Mouse (Mus musculus) limb, embryonic 15.5 days (tissue): ENCODE data around the gene Cyb5b. TPM values are rescaled to one million over a fixed set of nuclear protein-coding genes. Genes with fewer than 3 reads are reported as not detected.

Experiments
- ATAC-seq: fragments of 200-750 bp; cut with Nextera tagmentation; 2 replicates; pipeline ENCODE4 v1.8.0; 2017; ENCODE audit warnings: low read depth, moderate TSS enrichment; ENCODE audit not compliant: insufficient number of reproducible peaks, low FRiP score, low TSS enrichment
- H3K27ac ChIP-seq: fragments of 300-500 bp; sonication (generic); 2 replicates; pipeline ENCODE4 v1.5.1; 2015; ENCODE audit warnings: moderate library complexity, mild to moderate bottlenecking, inconsistent platforms
- H3K27me3 ChIP-seq: fragments of 300-500 bp; sonication (generic); 2 replicates; pipeline ENCODE4 v1.6.1; 2015; ENCODE audit warnings: inconsistent platforms
- H3K36me3 ChIP-seq: fragments of 300-500 bp; sonication (generic); 2 replicates; pipeline ENCODE4 v1.6.1; 2015; ENCODE audit warnings: inconsistent platforms
- H3K4me1 ChIP-seq: fragments of 300-500 bp; sonication (generic); 2 replicates; pipeline ENCODE4 v1.6.1; 2015; ENCODE audit warnings: inconsistent platforms
- H3K4me2 ChIP-seq: fragments of 300-500 bp; sonication (generic); 2 replicates; pipeline ENCODE4 v1.6.1; 2015; ENCODE audit warnings: mild to moderate bottlenecking, inconsistent platforms
- H3K4me3 ChIP-seq: fragments of 300-500 bp; sonication (generic); 2 replicates; pipeline ENCODE4 v1.5.1; 2015; ENCODE audit warnings: mild to moderate bottlenecking, inconsistent platforms
- H3K9ac ChIP-seq: fragments of 300-500 bp; sonication (generic); 2 replicates; pipeline ENCODE4 v1.6.1; 2015; ENCODE audit warnings: inconsistent platforms
- H3K9me3 ChIP-seq: fragments of 300-500 bp; sonication (generic); 2 replicates; pipeline ENCODE4 v1.6.1; 2016; ENCODE audit warnings: inconsistent platforms
- WGBS: fragments of 180-500 bp; shearing (Covaris S2); methylation state at CpG from one replicate; pipeline ENCODE4 v1.1.7; 2015; 5-methylcytosine and 5-hydroxymethylcytosine counted together
- polyA plus RNA-seq: library from polyadenylated mRNA; unstranded; fragments of >200 nt; fragmentation: Nextera tagmentation; extraction: Ambion mirVana; gene quantifications from 2 replicates; pipeline ENCODE4 v1.2.1, GENCODE M21; 2015

Gene Cyb5b
- polyA plus RNA-seq, 1 experiment from 2014 or later, result 76.8 TPM

DNA sequence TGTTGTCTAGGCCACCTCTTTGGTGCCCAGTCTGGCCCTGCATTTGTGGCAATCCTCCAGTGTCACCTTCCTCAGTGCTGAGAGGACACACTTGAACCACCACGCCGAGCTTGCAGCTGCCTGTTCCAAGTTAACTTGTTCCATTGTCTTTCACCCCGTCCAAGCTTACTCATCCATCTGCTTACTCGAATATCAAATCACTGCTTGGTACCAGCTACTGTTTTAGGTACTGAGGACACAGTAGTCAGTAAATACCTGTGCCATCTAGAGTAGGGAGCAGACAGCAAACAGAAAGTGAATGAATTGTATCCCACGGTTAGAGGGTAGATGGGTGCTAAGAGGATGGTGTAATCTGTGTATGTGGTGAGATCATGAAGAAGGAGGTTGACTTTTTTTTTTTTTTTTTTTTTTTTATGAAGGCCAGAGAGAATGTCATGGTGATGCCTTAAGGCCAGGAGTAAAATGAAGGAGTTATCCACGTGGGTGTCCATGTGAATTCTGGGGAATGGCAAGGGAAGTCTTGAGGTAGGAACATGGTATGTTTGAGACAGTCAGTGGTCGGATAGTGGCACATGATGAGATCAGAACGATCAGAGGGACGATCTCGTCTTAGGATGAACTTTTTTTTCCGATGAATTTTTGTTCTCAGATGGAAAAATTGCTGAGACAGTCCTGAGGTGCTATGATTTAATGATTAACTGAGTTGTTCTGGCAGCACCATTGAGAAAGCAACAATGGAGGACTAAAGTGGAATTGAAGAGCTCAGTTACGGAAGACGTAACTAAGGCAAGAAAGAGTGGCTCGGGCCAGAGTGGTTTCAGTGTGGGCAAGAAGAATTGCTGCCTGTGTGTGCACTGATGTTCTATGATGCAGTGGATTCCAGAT is 3.1 kb downstream of the Cyb5b start:
- H3K27ac ChIP-seq, result 0 out of 2 replicates have a peak overlapping the region, but pooled peaks have one; percentile 4
- no peak overlapping the region for H3K4me3 ChIP-seq
- H3K36me3 ChIP-seq, result peaks cover 30% of the 10 kb centered on the region
- ATAC-seq, result no peak
- peaks cover 10% of the 10 kb centered on the region for H3K4me1 ChIP-seq
- H3K27me3 ChIP-seq, result no peaks in the 10 kb centered on the region
- no peaks in the 10 kb centered on the region for H3K9me3 ChIP-seq
- WGBS, result 94% methylated on average over 14 of the region's 14 CpGs
- no peak overlapping the region for H3K9ac ChIP-seq
- no peak overlapping the region for H3K4me2 ChIP-seq

DNA sequence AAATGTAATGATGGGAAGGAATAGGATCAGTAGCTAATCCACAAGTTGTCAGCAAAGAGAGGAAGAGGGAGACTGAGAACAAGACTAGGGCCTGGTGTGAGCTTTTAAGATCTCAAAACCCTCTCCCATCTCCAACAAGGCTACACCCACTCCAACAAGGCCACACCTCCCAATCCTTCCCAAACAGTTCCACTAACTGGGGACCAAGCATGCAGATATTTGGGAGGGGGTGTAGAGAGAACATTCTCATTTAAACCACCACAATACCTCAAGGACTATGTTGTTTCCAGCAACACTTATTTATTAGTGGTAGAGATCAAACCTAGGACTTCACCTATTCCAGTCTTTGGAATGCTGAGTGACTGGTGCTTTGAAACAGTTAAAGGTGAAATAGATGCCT is 6.4 kb downstream of the Cyb5b start:
- Histone ChIP-seq H3K27me3 (no peaks in the 10 kb centered on the region), H3K36me3 (peaks cover 34% of the 10 kb centered on the region), H3K27ac (no peak overlapping the region), H3K4me1 (no peaks in the 10 kb centered on the region), H3K9me3 (no peaks in the 10 kb centered on the region), H3K4me2 (no peak overlapping the region), H3K9ac (no peak overlapping the region), H3K4me3 (no peak overlapping the region)
- no peak for ATAC-seq

DNA sequence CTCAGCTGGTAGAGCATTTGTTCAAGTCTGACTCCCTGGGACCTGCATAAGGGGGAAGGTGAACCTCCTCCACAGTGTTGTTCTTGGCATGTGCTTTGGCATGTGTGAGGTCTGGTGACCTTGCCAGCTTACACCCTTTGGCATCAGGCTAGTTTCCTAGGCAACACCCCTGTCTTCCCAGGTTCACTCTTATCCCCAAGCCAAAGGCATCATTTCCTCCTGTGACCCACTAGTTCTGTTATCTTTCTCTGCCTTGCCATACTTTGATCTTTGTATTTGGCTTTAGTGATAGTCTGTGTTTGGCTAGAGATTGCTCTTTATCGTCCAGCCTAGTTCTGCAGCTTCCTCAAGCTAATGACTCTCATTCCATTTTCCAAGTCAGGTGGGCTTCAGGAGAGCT is 7.4 kb downstream of the Cyb5b start:
- WGBS, result 58% methylated on average over 1 of the region's 1 CpGs
- H3K4me1 ChIP-seq, result no peaks in the 10 kb centered on the region
- H3K4me2 ChIP-seq, result no peak overlapping the region
- H3K4me3 ChIP-seq, result no peak overlapping the region
- H3K27ac ChIP-seq, result no peak overlapping the region
- no peak for ATAC-seq
- no peaks in the 10 kb centered on the region for H3K9me3 ChIP-seq
- H3K27me3 ChIP-seq, result no peaks in the 10 kb centered on the region
- peaks cover 40% of the 10 kb centered on the region for H3K36me3 ChIP-seq
- no peak overlapping the region for H3K9ac ChIP-seq

DNA sequence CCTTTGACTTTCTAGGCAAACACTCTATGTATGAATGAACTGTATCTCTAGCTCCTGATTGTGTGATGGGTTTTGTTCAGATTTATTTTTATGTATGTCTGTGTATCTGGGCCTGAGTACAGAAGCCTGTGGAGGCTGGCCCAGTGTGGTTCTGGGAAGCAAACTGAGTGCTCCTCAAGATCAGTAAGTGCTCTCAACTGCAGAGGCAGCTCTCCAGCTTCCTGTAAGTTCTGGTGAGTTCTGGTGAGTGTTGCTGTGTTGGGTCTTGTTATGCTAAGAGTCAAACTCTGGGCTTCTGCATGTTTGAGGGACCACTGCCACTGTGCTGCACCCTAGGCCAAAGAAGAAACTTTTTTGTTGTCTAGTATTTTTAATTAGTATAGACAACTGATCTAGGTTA is 8.4 kb downstream of the Cyb5b start:
- Histone ChIP-seq H3K4me3 (no peak overlapping the region), H3K27me3 (no peaks in the 10 kb centered on the region), H3K27ac (no peak overlapping the region), H3K4me1 (no peaks in the 10 kb centered on the region), H3K9me3 (no peaks in the 10 kb centered on the region), H3K4me2 (no peak overlapping the region), H3K9ac (no peak overlapping the region), H3K36me3 (peaks cover 39% of the 10 kb centered on the region)
- no peak for ATAC-seq

DNA sequence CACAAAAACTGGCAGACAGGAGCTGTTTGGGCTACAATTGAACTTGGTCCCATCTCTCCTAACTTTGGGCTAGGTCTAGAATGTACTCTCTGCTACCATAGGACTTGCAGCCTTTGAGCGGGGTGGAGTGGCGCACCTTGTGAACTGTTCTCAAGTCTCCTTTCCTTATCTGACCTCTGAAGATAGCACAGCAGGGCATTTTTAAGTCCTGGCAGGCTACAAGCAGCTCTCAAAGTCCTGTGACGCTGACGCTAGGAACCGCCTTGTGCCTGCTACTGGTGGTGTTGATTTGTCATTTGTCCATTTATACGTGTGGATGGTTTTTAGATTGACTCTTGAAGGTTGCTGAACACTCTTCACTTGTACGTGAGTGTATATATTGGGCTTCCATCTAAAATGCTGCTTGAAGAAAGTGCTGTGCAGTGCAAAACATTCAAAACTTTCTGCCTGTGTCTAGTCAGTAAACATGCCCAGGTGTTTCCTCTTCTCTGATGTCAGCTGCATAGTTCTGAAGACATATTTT is 13.9 kb downstream of the Cyb5b start:
- no peak for ATAC-seq
- Histone ChIP-seq H3K4me3 (no peak overlapping the region), H3K27ac (no peak overlapping the region), H3K27me3 (no peaks in the 10 kb centered on the region), H3K4me2 (no peak overlapping the region), H3K36me3 (peaks cover 35% of the 10 kb centered on the region), H3K9ac (no peak overlapping the region), H3K9me3 (no peaks in the 10 kb centered on the region), H3K4me1 (no peaks in the 10 kb centered on the region)
- WGBS, result 85% methylated on average over 7 of the region's 7 CpGs

DNA sequence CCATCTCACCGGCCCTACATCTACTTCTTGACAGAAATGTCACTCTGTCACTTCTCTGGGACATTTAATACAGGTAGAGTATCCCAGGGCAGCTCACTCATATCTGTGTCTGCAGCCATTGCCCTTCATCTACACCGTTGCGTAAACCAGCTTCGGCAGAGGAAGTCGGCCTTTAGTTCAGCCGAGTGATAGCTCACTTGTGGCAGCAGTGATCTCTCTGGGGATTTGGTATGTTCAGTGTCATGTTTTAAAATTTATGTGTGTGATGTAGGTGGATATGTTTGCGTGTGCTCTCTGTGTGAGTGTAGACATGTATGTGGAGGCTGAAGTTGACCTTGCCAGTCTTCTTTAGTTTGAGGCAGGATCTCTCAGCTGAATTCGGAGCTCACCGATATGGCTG is 15.3 kb downstream of the Cyb5b start:
- H3K4me3 ChIP-seq, result no peak overlapping the region
- H3K4me2 ChIP-seq, result no peak overlapping the region
- no peak for ATAC-seq
- no peaks in the 10 kb centered on the region for H3K9me3 ChIP-seq
- WGBS, result 90% methylated on average over 9 of the region's 9 CpGs
- no peaks in the 10 kb centered on the region for H3K4me1 ChIP-seq
- no peak overlapping the region for H3K9ac ChIP-seq
- no peak overlapping the region for H3K27ac ChIP-seq
- peaks cover 44% of the 10 kb centered on the region for H3K36me3 ChIP-seq
- no peaks in the 10 kb centered on the region for H3K27me3 ChIP-seq

DNA sequence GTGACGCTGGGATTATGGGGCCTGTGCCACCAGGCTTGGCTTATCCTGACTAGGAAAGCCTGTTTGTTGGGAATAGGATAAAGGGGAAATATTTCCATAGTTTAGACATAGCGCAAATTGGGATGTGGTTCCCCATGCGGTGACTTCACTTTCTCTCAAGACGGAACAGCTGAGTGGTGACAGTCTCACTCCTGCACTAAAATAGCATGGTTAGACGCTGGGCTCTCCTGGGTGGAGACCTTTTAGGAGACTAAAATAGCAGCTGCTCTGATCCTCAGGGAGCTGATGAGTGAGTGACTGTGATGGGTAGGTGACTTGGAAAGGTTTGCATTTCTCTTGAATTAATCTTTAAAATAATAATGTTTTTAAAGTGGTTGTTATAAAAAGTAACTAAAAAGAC is 17.4 kb downstream of the Cyb5b start:
- H3K9me3 ChIP-seq, result no peaks in the 10 kb centered on the region
- H3K27me3 ChIP-seq, result no peaks in the 10 kb centered on the region
- no peak overlapping the region for H3K4me2 ChIP-seq
- no peak overlapping the region for H3K4me3 ChIP-seq
- H3K9ac ChIP-seq, result no peak overlapping the region
- no peak for ATAC-seq
- WGBS, result 75% methylated on average over 5 of the region's 5 CpGs
- H3K36me3 ChIP-seq, result peaks cover 51% of the 10 kb centered on the region
- no peak overlapping the region for H3K27ac ChIP-seq
- no peaks in the 10 kb centered on the region for H3K4me1 ChIP-seq

DNA sequence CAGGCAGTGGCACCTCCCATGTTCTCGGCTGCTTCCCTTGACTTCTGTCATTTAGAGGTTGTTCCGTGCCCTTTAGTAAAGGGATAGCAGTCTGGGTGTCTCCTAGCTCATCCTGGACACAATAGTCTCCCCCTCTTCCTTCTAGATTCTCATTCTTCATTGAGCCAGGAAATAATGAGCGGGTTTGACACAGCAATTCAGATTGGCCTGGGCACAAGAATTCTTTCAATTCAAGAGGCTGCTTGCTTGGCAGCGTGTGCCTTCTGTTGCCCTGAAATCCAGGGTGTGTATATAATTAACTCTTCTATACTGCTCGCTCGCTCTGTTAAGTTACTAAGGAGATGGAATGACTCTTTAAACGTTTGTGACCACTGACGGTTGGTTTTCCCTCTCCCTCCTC is 21.7 kb downstream of the Cyb5b start:
- no peaks in the 10 kb centered on the region for H3K27me3 ChIP-seq
- no peak overlapping the region for H3K27ac ChIP-seq
- 72% methylated on average over 8 of the region's 8 CpGs for WGBS
- no peaks in the 10 kb centered on the region for H3K9me3 ChIP-seq
- H3K36me3 ChIP-seq, result peaks cover 68% of the 10 kb centered on the region
- no peak overlapping the region for H3K4me2 ChIP-seq
- H3K4me1 ChIP-seq, result no peaks in the 10 kb centered on the region
- no peak for ATAC-seq
- no peak overlapping the region for H3K9ac ChIP-seq
- no peak overlapping the region for H3K4me3 ChIP-seq

DNA sequence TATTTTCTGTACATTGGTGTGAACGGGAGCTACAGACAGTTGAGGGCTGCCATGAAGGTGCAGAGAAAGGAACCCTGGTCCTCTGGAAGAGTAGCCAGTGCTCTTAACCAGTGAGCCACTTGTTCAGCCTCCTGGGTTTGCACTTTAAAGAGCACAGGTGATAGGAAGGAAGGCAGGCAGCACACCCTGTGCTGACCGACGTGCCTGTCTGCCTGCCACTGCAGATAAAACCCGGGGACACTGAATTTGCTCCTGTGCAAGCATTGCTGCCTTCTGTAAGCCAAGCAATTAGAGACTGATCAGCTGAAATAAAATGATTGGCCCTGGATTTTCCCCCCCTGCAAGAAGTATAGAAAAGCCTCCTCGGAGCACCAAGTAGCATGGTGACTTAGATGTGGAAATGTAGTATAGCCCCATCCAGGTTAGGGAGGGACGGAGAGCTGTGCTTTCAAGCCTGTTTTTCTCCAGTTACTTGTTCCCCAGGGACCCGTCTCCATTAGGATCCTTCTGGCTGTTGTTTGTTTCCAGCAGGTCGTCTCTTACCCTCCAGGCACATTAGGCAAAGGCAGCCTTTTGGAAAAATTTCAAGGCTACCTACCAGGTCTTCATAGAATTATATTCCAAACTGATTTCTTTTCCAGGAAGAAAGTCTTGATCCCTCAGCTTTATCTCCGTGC is 22.7 kb downstream of the Cyb5b start:
- 70% methylated on average over 9 of the region's 9 CpGs for WGBS
- no peak for ATAC-seq
- Histone ChIP-seq H3K9me3 (no peaks in the 10 kb centered on the region), H3K4me2 (no peak overlapping the region), H3K27me3 (no peaks in the 10 kb centered on the region), H3K27ac (no peak overlapping the region), H3K9ac (no peak overlapping the region), H3K4me3 (no peak overlapping the region), H3K36me3 (peaks cover 72% of the 10 kb centered on the region), H3K4me1 (no peaks in the 10 kb centered on the region)

DNA sequence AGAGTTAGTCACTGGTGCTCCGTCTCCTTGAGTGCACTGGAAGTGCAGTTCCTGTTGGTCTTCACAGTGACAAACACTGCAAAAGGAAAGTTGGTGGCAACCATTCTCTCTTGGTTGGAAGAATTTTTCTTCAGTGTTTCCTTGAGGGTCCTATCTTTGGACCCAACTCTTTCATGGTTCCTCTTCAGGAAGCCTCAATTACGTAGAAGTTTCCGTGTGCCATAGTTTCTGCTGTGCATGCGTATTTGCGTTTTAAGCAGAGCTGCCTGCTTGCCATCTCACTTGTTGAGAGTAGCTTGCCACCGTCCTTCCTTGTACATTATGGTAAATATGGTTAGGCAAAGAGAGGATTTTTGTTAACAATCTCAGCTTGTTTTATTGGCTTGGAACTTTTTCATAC is 30.7 kb downstream of the Cyb5b start:
- H3K4me2 ChIP-seq, result no peak overlapping the region
- no peak overlapping the region for H3K9ac ChIP-seq
- no peaks in the 10 kb centered on the region for H3K27me3 ChIP-seq
- no peaks in the 10 kb centered on the region for H3K9me3 ChIP-seq
- H3K4me1 ChIP-seq, result no peaks in the 10 kb centered on the region
- no peak overlapping the region for H3K27ac ChIP-seq
- no peak for ATAC-seq
- 93% methylated on average over 6 of the region's 6 CpGs for WGBS
- H3K36me3 ChIP-seq, result peaks cover 84% of the 10 kb centered on the region
- H3K4me3 ChIP-seq, result no peak overlapping the region

DNA sequence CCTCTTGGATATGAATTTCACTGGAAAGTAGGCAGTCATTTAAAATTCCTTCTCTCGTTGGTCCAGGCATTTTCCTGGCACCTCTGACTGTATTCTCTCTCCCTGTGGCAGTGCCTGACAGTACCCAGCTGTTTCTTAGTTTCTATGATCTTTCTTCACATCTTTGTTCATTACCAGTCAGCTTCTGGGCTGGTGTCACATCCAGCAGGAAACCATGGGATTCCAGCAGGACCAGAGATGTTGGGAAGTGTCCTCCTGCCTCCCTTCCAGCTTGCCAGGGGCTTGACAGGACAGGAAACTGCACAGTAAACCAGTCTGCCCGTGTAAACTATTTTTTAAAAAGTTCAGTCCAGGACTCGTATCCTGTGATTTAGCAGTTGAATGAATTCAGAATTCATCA is 34.6 kb downstream of the Cyb5b start:
- H3K36me3 ChIP-seq, result peaks cover 55% of the 10 kb centered on the region
- H3K4me1 ChIP-seq, result peaks cover 6% of the 10 kb centered on the region
- no peaks in the 10 kb centered on the region for H3K27me3 ChIP-seq
- no peak overlapping the region for H3K27ac ChIP-seq
- H3K4me2 ChIP-seq, result no peak overlapping the region
- H3K9me3 ChIP-seq, result no peaks in the 10 kb centered on the region
- no peak overlapping the region for H3K4me3 ChIP-seq
- no peak overlapping the region for H3K9ac ChIP-seq
- WGBS, result 71% methylated on average over 3 of the region's 3 CpGs
- ATAC-seq, result no peak

DNA sequence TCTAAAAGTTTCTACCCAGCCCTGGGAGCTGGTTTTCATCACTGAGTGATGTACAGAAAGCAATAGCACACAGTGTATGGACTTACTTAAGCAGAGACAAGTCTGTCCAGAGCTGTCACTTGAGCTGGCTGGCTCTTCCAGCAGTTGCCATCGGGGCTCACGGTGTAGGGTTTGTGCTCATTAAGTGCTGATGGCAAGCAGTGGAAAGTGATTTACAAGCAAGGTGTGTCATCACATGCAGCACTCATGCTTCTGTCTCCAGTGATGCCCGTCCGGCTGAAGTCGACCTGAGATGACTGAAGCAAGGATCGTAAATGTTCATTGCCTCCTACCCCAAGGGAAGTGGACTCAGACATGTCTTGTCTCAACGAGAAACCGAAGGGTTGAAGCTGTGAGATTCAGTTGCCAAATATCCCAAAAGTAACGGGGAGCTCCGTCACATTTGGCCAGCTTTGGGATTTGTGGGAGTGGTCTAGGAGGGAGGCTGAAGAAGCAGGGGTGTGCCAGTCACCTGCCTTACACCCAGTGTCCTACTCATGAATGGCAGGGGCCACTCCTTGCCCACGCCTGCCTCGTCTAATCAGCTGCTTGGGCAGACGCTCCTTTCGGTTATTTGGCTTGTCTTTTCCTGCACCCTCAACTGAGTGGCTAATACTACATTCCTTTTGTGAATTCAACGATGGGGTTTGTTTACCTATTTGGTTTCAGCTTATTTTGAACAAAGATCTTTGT is 36.4 kb downstream of the Cyb5b start:
- 55% methylated on average over 15 of the region's 15 CpGs for WGBS
- Histone ChIP-seq H3K4me3 (no peak overlapping the region), H3K9ac (no peak overlapping the region), H3K27ac (no peak overlapping the region), H3K4me1 (peaks cover 6% of the 10 kb centered on the region), H3K36me3 (peaks cover 40% of the 10 kb centered on the region), H3K27me3 (no peaks in the 10 kb centered on the region), H3K4me2 (no peak overlapping the region), H3K9me3 (no peaks in the 10 kb centered on the region)
- ATAC-seq, result no peak
